Mouse (Mus musculus) kidney, adult 18-20 months (tissue): Measurements from ENCODE around the gene Ifi209.
"Not testable (repeated sequence)": the region's sequence is repeated elsewhere in the genome, so short reads cannot be mapped to it uniquely, and the experiment has no call there.

Experiments used
- DNase-seq: peaks from one replicate; pipeline ENCODE4 v3.0.0; 2021

The Ifi209 gene

GRCm38 (mm10) chr1:173630622-173631021, at the start of gene Ifi209:
Ifi209 (plus strand) TSS chr1:173630917.
- DNase-seq: not testable (repeated sequence)

GRCm38 (mm10) chr1:173589698-173590097, 41.0 kb upstream of the Ifi209 start:
- not testable (repeated sequence) for DNase-seq

- DNase-seq: not testable (repeated sequence)
Measured at GRCm38 (mm10) chr1:173598838-173599494, 31.8 kb upstream of the Ifi209 start, which contains the start of gene Ifi213. Ifi213 (minus strand) TSS chr1:173599274.

GRCm38 (mm10) chr1:173610291-173610690, 20.4 kb upstream of the Ifi209 start:
- not testable (repeated sequence) for DNase-seq

GRCm38 (mm10) chr1:173622216-173622615, 8.5 kb upstream of the Ifi209 start:
- not testable (repeated sequence) for DNase-seq

- no peak for DNase-seq
Measured at GRCm38 (mm10) chr1:173624052-173624451, 6.7 kb upstream of the Ifi209 start.

- no peak for DNase-seq
Measured at GRCm38 (mm10) chr1:173626686-173627085, 4.0 kb upstream of the Ifi209 start.

- DNase-seq: no peak
Measured at GRCm38 (mm10) chr1:173633969-173634645, 3.4 kb downstream of the Ifi209 start.

GRCm38 (mm10) chr1:173645393-173645792, 14.7 kb downstream of the Ifi209 start:
- DNase-seq: no peak

- DNase-seq: no peak
Measured at GRCm38 (mm10) chr1:173657973-173658372, 27.3 kb downstream of the Ifi209 start.

- DNase-seq: not testable (repeated sequence)
Measured at GRCm38 (mm10) chr1:173673458-173674097, 42.9 kb downstream of the Ifi209 start, which contains the start of gene Ifi208. Ifi208 (plus strand) TSS chr1:173673675.

- DNase-seq: not testable (repeated sequence)
Measured at GRCm38 (mm10) chr1:173678605-173679004, 47.9 kb downstream of the Ifi209 start.

- DNase-seq: no peak
Measured at GRCm38 (mm10) chr1:173694270-173694669, 63.6 kb downstream of the Ifi209 start.
